Comparison of ENCODE assay signal across 11 mouse cellular contexts in genomic region chr19:47334713-47335112, GRCm38 (mm10).
A peak's percentile ranks its signal among the peaks of the same experiment; 100 is the strongest.
DNase-seq lines count a peak whose midpoint lies in the region; ATAC-seq and TF ChIP-seq lines count a peak whose summit lies in the region.
"Had no signal": no experiment of that assay in that cellular context is flagged by ENCODE, and none has a peak within 500 bp of the region (broad histone marks: within the 10 kb centered on the region; RNA-seq: fewer than 3 reads in every experiment).

No protein-coding gene starts in this region.

- H3K36me3 ChIP-seq in hindbrain, embryonic 16.5 days (ENCODE audit: control insufficient read depth, insufficient read depth, low read length): no peaks in the 10 kb centered on the region
- H3K36me3 ChIP-seq in stomach, embryonic 15.5 days: no peaks in the 10 kb centered on the region

- no peak overlapping the region for H3K4me3 ChIP-seq in gastrocnemius, adult 2 months
- H3K4me3 ChIP-seq in hindbrain, embryonic 16.5 days (ENCODE audit: low read length): no peak overlapping the region
- H3K4me3 ChIP-seq in stomach, embryonic 15.5 days (replicated peaks): no peak overlapping the region

- peak overlapping the region; percentile 46; the same call in 1 of the 2 replicates for H3K27ac ChIP-seq in gastrocnemius, adult 2 months
- no peak overlapping the region for H3K27ac ChIP-seq in hindbrain, embryonic 16.5 days (ENCODE audit: low read depth, low read length)
- peak overlapping the region; percentile 17; the same call in 1 of the 2 replicates for H3K27ac ChIP-seq in stomach, embryonic 15.5 days

- TF ChIP-seq CTCF in gastrocnemius, adult 2 months (IDR thresholded peaks at IDR 0.05): no peak

- intact Hi-C loops in gastrocnemius, adult 2 months (cut with DNase I): no loop called here
- intact Hi-C loops in gastrocnemius, postnatal 36 days (cut with DNase I): loop anchor here (5.0 kb wide), 1 partner anchor 157 kb away; the partner anchor contains the start of gene Neurl1a

- H3K9me3 ChIP-seq in hindbrain, embryonic 16.5 days (ENCODE audit: control insufficient read depth, low read length): no peaks in the 10 kb centered on the region
- H3K9me3 ChIP-seq in stomach, embryonic 15.5 days: no peaks in the 10 kb centered on the region

- no peak overlapping the region; the same call in 1 of the 2 replicates for H3K4me2 ChIP-seq in hindbrain, embryonic 16.5 days (ENCODE audit: low read length)
- no peak overlapping the region for H3K4me2 ChIP-seq in stomach, embryonic 15.5 days

- no peak for DNase-seq in gastrocnemius, adult 2 months
- no peak for DNase-seq in gastrocnemius, postnatal 36 days
- peak; percentile 57 for DNase-seq in lung, postnatal 36 days
- DNase-seq in lung, postnatal 25 days (ENCODE audit: low spot score): no peak
- no peak for DNase-seq in gastrocnemius, postnatal 25 days
- DNase-seq: adrenal gland, postnatal 36 days; cerebellum, postnatal 14 days; liver, postnatal 0 days had no signal

- H3K27me3 ChIP-seq in hindbrain, embryonic 16.5 days (replicated peaks; ENCODE audit: control insufficient read depth, insufficient read depth, low read length): no peaks in the 10 kb centered on the region
- no peaks in the 10 kb centered on the region for H3K27me3 ChIP-seq in stomach, embryonic 15.5 days (replicated peaks)

- H3K4me1 ChIP-seq in hindbrain, embryonic 16.5 days (ENCODE audit: control insufficient read depth, insufficient read depth, low read depth, low read length): peaks cover 31% of the 10 kb centered on the region
- peaks cover 40% of the 10 kb centered on the region for H3K4me1 ChIP-seq in stomach, embryonic 15.5 days

- H3K9ac ChIP-seq in hindbrain, embryonic 16.5 days (ENCODE audit: low read depth, low read length): peak overlapping the region; percentile 37
- H3K9ac ChIP-seq in stomach, embryonic 15.5 days: no peak overlapping the region
- H3K9ac ChIP-seq: liver, postnatal 0 days had no signal

- WGBS in hindbrain, embryonic 16.5 days: 15% methylated on average over 17 of the region's 17 CpGs
- 49% methylated on average over 17 of the region's 17 CpGs for WGBS in stomach, embryonic 15.5 days

- peak; percentile 46 for ATAC-seq in hindbrain, embryonic 16.5 days
- no peak for ATAC-seq in stomach, embryonic 15.5 days (ENCODE audit: insufficient read depth, low FRiP score, low read depth)
- ATAC-seq in megakaryocyte, adult 5-6 weeks (ENCODE audit: poor library complexity, severe bottlenecking): no peak
- ATAC-seq: liver, postnatal 0 days had no signal
